Mouse (Mus musculus) frontal cortex, adult (tissue): ENCODE results near the gene Tmem131l.

ENCODE experiments used
- ATAC-seq: cut with Nextera tagmentation; 2 replicates; pipeline ENCODE4 v1.9.2; 2017; ENCODE audit warnings: mild to moderate bottlenecking, moderate library complexity, mixed read lengths; ENCODE audit not compliant: low TSS enrichment

The Tmem131l gene

GRCm38 (mm10) chr3:84039646-84040475 lies at the start of gene Tmem131l:
Gene Tmem131l, minus strand, starts transcription at chr3:84040175.
- peak; percentile 79 for ATAC-seq

GRCm38 (mm10) chr3:84086921-84087320 lies 46.9 kb upstream of the Tmem131l start:
- no peak for ATAC-seq

GRCm38 (mm10) chr3:84086337-84086736 lies 46.4 kb upstream of the Tmem131l start:
- ATAC-seq, result no peak

DNA sequence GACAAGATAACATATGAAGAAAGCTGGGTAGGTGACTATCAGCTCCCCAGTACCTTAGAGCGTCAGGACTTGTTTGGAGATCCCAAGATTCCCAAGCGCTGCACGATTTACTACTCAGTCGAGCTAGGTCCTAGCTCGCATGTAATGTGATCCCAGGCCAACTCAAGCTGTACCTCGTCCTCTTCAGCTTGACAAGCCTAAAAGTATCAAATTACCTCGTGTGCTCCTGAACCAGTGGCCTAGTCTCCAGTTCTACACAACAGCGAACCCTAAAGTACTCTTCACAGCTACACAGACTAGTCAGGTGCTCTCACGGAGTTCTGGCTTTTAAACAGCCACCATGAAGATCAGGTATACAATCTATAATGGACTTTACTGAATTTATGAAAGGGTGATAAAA lies 45.5 kb upstream of the Tmem131l start:
- no peak for ATAC-seq

- ATAC-seq, result peak; percentile 93
These were observed 41.3 kb upstream of the Tmem131l start for GRCm38 (mm10) chr3:84081208-84081722.

- no peak for ATAC-seq
These were observed 40.1 kb upstream of the Tmem131l start for GRCm38 (mm10) chr3:84080074-84080473.

DNA sequence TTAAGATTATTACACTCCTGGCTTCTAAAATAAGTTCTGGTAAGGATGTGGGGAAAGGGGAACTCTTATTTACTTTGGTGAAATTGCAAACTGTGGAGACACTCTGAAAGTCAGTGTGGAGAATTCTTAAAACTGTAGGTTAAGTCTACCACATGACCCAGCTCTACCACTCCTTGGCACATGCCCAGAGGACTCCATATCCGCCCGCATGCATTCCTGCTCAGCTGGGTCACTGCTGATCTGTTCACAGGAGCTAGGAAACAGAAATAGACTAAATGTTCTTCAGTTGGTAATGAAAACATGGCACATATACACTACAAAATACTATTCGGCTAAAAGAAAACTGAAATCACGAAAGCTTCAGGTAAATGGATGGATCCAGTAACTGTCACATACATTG lies 37.5 kb upstream of the Tmem131l start:
- no peak for ATAC-seq

DNA sequence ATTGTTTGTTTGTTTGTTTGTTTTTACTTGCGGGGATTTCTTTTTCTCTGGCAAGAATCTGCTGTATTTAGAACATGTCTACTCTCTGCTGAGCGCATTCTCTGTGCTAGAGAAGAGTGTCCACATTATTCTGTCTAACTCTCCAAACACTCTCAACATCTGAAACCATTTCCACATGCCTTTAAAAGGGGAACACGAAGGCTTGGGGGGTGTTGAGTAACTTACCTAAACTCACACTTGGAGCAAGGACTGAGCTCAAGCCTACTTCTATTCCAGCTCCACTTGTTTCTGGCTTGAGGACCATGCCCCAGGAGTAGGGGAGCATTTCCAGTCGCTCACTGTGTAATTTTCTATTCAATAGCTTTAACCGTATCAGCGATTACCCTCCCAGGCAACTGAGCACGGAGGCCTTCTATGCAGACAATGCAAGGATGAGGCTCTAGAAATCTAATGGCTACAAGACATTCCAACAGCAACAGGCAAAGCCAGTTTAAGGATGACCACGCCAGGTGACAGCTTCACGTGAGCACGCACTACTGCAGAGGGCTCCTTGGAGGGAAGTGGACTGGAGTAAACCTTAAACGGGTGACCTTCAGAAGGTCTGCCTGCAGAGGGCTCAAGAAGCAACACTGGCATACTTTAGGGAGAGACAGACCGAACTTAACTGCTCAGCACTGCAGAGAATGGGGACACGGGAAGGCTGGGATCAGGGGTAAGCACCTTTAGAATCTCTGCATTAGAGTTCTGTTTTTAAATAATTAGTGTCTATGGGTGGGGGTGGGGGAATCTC lies 36.8 kb upstream of the Tmem131l start:
- ATAC-seq, result no peak

GRCm38 (mm10) chr3:84075516-84075915 lies 35.5 kb upstream of the Tmem131l start:
- ATAC-seq, result no peak; the same call in 1 of the 2 replicates

DNA sequence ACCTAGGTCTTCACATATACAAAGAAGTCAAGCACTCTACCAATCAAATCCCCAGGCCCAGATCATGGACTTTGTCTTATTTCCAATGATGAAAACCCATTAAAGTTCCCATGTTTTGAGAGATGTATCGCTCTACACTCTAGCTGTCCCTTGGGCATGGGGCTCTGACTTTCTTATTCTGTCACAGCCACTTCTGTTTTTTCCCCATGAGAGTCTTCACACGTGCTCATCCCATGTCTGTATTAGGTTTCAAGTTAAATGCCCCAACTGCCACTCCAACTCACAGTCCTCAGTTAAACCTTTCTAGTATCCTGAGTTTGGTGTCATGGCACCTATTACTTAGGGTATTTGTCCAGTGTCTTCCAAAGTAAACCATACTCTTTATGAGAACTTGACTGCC lies 34.8 kb upstream of the Tmem131l start:
- no peak for ATAC-seq

- ATAC-seq, result no peak
These were observed 31.7 kb upstream of the Tmem131l start for GRCm38 (mm10) chr3:84071641-84072040.

GRCm38 (mm10) chr3:84070811-84071210 lies 30.8 kb upstream of the Tmem131l start:
- no peak for ATAC-seq

- no peak for ATAC-seq
These were observed 29.1 kb upstream of the Tmem131l start for GRCm38 (mm10) chr3:84068831-84069709.

GRCm38 (mm10) chr3:84065825-84066224 lies 25.9 kb upstream of the Tmem131l start:
- no peak for ATAC-seq

DNA sequence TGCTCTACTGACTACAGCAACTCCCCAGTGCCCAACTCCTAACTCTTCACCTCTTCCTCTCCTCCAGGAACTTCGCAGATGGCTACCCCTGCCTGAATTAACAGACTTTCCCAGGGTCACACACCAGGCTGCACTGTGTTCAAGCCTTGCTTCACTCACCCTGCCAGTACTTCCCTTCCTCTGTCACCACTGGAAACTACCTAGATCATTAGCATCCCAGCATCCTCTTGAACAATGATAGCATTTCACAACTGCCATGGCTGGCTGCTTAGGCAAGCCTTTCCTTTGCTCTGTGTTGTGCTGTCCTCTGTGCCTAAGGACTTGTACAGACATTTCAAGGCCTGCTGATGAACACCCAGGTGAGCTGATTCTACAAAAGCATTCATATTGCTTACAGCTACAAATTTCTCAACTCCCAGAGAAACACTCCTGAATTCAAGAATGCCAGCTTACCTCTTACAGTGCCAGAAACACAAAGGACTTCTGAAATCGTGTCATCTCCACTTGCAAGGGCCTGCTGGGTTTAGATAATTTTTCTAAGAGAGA lies 23.5 kb upstream of the Tmem131l start:
- no peak for ATAC-seq

- no peak for ATAC-seq
These were observed 21.8 kb upstream of the Tmem131l start for GRCm38 (mm10) chr3:84061523-84062453.

- ATAC-seq, result no peak
These were observed 21.0 kb upstream of the Tmem131l start for GRCm38 (mm10) chr3:84060946-84061345.

DNA sequence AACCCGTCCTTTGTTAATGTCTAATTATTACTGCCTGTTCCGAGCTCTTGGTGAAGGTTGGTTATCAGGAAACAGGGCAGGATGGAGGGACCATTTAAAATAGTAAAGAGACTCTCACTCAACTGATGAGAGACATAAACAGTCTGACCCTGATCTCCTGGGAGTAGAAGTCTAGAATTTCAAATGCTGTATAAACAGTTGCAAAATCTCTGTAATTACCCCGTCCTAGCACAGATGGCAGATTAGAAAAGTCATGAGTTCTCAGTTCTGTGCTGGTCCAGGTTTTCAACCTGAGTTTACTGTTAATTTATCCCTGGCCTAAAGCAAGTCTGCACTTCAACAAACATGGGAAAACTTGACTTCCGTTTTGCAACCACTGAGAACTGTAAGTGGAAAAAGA lies 20.2 kb upstream of the Tmem131l start:
- ATAC-seq, result no peak

- no peak for ATAC-seq
These were observed 19.7 kb upstream of the Tmem131l start for GRCm38 (mm10) chr3:84059676-84060075.

DNA sequence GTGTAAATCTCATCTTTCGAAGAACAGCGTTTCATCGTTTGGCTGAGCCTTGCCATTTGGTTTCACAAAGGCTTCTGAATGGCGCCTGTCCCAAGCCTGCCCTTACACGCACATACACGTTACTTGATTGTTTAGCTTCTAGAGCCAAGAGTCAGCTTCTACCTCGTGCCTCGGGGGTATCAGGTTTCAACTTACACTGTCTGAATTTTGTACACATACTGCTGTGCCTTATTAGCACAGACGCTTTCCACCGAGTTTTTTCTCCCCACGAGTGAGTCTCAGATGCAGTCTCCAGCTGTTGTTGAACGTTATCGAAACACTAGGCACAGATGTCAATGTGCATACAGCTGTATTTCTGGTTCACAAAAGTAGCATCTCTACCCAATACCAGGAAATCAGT lies 19.3 kb upstream of the Tmem131l start:
- ATAC-seq, result no peak
